Comparison of ENCODE assay signal across 12 mouse cellular contexts in the genomic region with DNA sequence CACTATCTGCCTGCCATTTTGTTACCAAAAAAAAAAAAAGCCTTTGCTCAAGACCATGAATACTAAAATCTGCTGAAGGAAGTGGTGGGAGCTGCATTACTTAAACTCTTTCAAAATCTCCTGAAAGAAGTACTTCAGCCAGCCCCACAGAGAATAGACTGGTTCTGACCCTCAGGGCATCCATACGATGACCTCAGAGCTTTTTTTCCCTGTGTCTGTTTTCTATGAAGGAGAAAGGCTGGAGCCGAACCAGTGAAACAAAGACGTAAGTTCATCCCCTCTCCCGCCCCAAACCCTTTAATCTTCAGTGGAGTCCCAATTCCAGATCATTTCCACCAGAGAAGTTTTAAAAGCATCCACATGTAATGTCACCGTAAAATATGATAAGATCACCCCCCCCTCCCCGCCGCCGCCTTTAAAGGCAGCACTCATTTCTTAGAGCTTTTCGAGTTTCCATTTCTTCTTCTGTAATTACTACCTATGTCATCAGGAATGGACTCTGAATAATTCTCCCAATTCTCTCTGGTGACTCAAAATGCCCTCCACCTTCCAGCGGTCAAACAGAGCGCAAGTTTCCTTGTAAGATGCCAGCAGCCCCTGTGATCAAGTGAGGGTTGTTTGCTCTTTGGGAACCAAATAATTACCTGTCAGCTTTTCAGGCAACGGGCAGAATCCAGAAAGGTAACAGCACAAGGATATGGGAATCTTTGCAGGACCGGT. TPM values are rescaled to one million over a fixed set of nuclear protein-coding genes. Genes with fewer than 3 reads are reported as not detected.
DNase-seq lines count a peak whose midpoint lies in the region; ATAC-seq and TF ChIP-seq lines count a peak whose summit lies in the region.
"Had no signal": no experiment of that assay in that cellular context is flagged by ENCODE, and none has a peak within 500 bp of the region (broad histone marks: within the 10 kb centered on the region; RNA-seq: fewer than 3 reads in every experiment).

No protein-coding gene starts in this region.

- H3K36me3 ChIP-seq in lung, postnatal 0 days (ENCODE audit: insufficient read depth, low read length), result no peaks in the 10 kb centered on the region
- H3K36me3 ChIP-seq in forebrain, embryonic 13.5 days (ENCODE audit: poor library complexity, severe bottlenecking), result no peaks in the 10 kb centered on the region
- H3K36me3 ChIP-seq in intestine, embryonic 15.5 days, result no peaks in the 10 kb centered on the region
- H3K36me3 ChIP-seq in small intestine, adult 2 months (ENCODE audit: control insufficient read depth, insufficient read depth, low read length), result no peaks in the 10 kb centered on the region
- H3K36me3 ChIP-seq: liver, embryonic 15.5 days had no signal

- peak overlapping the region; percentile 15; the same call in 1 of the 2 replicates for H3K4me2 ChIP-seq in lung, postnatal 0 days (replicated peaks; ENCODE audit: low read depth, low read length)
- H3K4me2 ChIP-seq in forebrain, embryonic 13.5 days, result peak overlapping the region; percentile 49
- H3K4me2 ChIP-seq in intestine, embryonic 15.5 days (replicated peaks), result peak overlapping the region; percentile 34
- H3K4me2 ChIP-seq: liver, embryonic 15.5 days had no signal

- no peak overlapping the region for H3K4me3 ChIP-seq in lung, postnatal 0 days (ENCODE audit: low read depth, low read length)
- peak overlapping the region; percentile 19 for H3K4me3 ChIP-seq in forebrain, embryonic 13.5 days
- H3K4me3 ChIP-seq in intestine, embryonic 15.5 days (replicated peaks), result no peak overlapping the region
- peak overlapping the region; percentile 23; the same call in 1 of the 2 replicates for H3K4me3 ChIP-seq in small intestine, adult 2 months (ENCODE audit: low read depth, low read length)
- H3K4me3 ChIP-seq: liver, embryonic 15.5 days had no signal

- no peaks in the 10 kb centered on the region for H3K9me3 ChIP-seq in lung, postnatal 0 days (ENCODE audit: low read length)
- H3K9me3 ChIP-seq in forebrain, embryonic 13.5 days (replicated peaks), result no peaks in the 10 kb centered on the region
- no peaks in the 10 kb centered on the region for H3K9me3 ChIP-seq in intestine, embryonic 15.5 days
- H3K9me3 ChIP-seq: liver, embryonic 15.5 days had no signal

- H3K9ac ChIP-seq in lung, postnatal 0 days (replicated peaks; ENCODE audit: low read depth), result no peak overlapping the region
- H3K9ac ChIP-seq in forebrain, embryonic 13.5 days, result no peak overlapping the region
- no peak overlapping the region for H3K9ac ChIP-seq in intestine, embryonic 15.5 days
- H3K9ac ChIP-seq: liver, embryonic 15.5 days had no signal

- TF ChIP-seq EP300 in lung, postnatal 0 days (IDR thresholded peaks at IDR 0.05), result no peak

- no peak for TF ChIP-seq CTCF in lung, postnatal 0 days (IDR thresholded peaks at IDR 0.05)
- TF ChIP-seq CTCF in small intestine, adult 2 months (IDR thresholded peaks at IDR 0.05; ENCODE audit: extremely low read depth, insufficient read length, insufficient replicate concordance, low read depth, low read length), result no peak

- DNase-seq in lung, postnatal 0 days (ENCODE audit: low spot score), result no peak
- DNase-seq in lung, postnatal 4 days, result no peak
- no peak for DNase-seq in layer of hippocampus, postnatal 14 days (ENCODE audit: low spot score in 2 of 2)
- no peak for DNase-seq in frontal cortex, postnatal 36 days (ENCODE audit: low spot score in 2 of 2)
- DNase-seq: cerebellum, adult 11 months; layer of hippocampus, postnatal 36 days had no signal

- TF ChIP-seq POLR2A in small intestine, adult 2 months (IDR thresholded peaks at IDR 0.05; ENCODE audit: low read depth, low read length), result no peak

- H3K27ac ChIP-seq in lung, postnatal 0 days (ENCODE audit: low read length), result no peak overlapping the region
- no peak overlapping the region; the same call in 1 of the 2 replicates for H3K27ac ChIP-seq in forebrain, embryonic 13.5 days
- H3K27ac ChIP-seq in intestine, embryonic 15.5 days, result no peak overlapping the region
- H3K27ac ChIP-seq in small intestine, adult 2 months (ENCODE audit: insufficient read depth, low read depth, low read length), result peak overlapping the region; percentile 55; the same call in 1 of the 2 replicates
- H3K27ac ChIP-seq: liver, embryonic 15.5 days had no signal

- ATAC-seq in lung, postnatal 0 days, result no peak
- no peak for ATAC-seq in forebrain, embryonic 13.5 days
- 0 out of 2 replicates have a peak, but pooled peaks have one; percentile 8 for ATAC-seq in intestine, embryonic 15.5 days
- ATAC-seq in cerebellum, adult (ENCODE audit: insufficient number of reproducible peaks, low FRiP score, low TSS enrichment), result no peak
- ATAC-seq: inflammation-experienced regulatory T-cells, adult 6 months had no signal

- no peaks in the 10 kb centered on the region for H3K27me3 ChIP-seq in lung, postnatal 0 days (replicated peaks; ENCODE audit: insufficient read depth, low read length)
- no peaks in the 10 kb centered on the region for H3K27me3 ChIP-seq in forebrain, embryonic 13.5 days
- H3K27me3 ChIP-seq in intestine, embryonic 15.5 days (replicated peaks), result no peaks in the 10 kb centered on the region
- H3K27me3 ChIP-seq in small intestine, adult 2 months (ENCODE audit: control insufficient read depth, insufficient read depth, low read length), result no peaks in the 10 kb centered on the region
- H3K27me3 ChIP-seq: liver, embryonic 15.5 days had no signal

- WGBS in lung, postnatal 0 days, result 64% methylated on average over 13 of the region's 13 CpGs
- 12% methylated on average over 13 of the region's 13 CpGs for WGBS in forebrain, embryonic 13.5 days
- WGBS in intestine, embryonic 15.5 days, result 44% methylated on average over 13 of the region's 13 CpGs
- 30% methylated on average over 13 of the region's 13 CpGs for WGBS in small intestine, adult 2 months

- H3K4me1 ChIP-seq in lung, postnatal 0 days (ENCODE audit: insufficient read depth, low read depth, low read length), result peaks cover 17% of the 10 kb centered on the region; the same call in 1 of the 2 replicates
- peaks cover 35% of the 10 kb centered on the region for H3K4me1 ChIP-seq in forebrain, embryonic 13.5 days
- peaks cover 12% of the 10 kb centered on the region for H3K4me1 ChIP-seq in intestine, embryonic 15.5 days (replicated peaks)
- H3K4me1 ChIP-seq in small intestine, adult 2 months (ENCODE audit: control insufficient read depth, insufficient read depth, insufficient read length, low read length), result peaks cover 6% of the 10 kb centered on the region; the same call in 1 of the 2 replicates

RNA-seq across cellular contexts. Expression of a gene that starts 4.1 kb away (rescaled TPM):
- 78.2 and 79.1 TPM in 2 replicates for polyA plus RNA-seq in lung, postnatal 0 days (2015; fragmentation: Nextera tagmentation; extraction: Ambion mirVana)
- polyA plus RNA-seq in forebrain, embryonic 13.5 days (2015; fragmentation: Nextera tagmentation; extraction: Ambion mirVana), result 31.1 and 32.0 TPM in 2 replicates
- polyA plus RNA-seq in intestine, embryonic 15.5 days (2015; fragmentation: Nextera tagmentation; extraction: Ambion mirVana), result 47.6 and 48.1 TPM in 2 replicates
- 23.5 and 49.8 TPM in 2 replicates for polyA plus RNA-seq in small intestine, adult 2 months (2012; rRNA removed)
- 10 to 100 TPM; 38.9 to 39.4 TPM for total RNA-seq in layer of hippocampus, postnatal 14 days (2021)

Comparison
In these comparisons a context has a peak if more than half of its experiments do, and no peak if none do; other contexts are left out.
1. H3K4me3 ChIP-seq: peak in forebrain, embryonic 13.5 days (single experiment) and small intestine, adult 2 months (single experiment); none in lung, postnatal 0 days (single experiment) and intestine, embryonic 15.5 days (single experiment).
2. Peak in every context shown above with its lines, with median percentiles within 50 percentile points of each other: H3K4me2 ChIP-seq.